Mouse (Mus musculus) liver, postnatal 0 days (tissue): Measurements from ENCODE around the gene Hmx1.

ENCODE experiments used
- CTCF ChIP-seq: sonication (generic); IDR thresholded peaks from 2 replicates; pipeline ENCODE4 v1.5.1; 2016; ENCODE audit warnings: antibody characterized with exemption, low read depth
- EP300 ChIP-seq: IDR thresholded peaks from 2 replicates; pipeline ENCODE4 v1.6.1; 2016; ENCODE audit warnings: antibody characterized with exemption, low read depth, mild to moderate bottlenecking

- TF ChIP-seq CTCF (no peak), EP300 (no peak)
These were observed 533 bp downstream of the Hmx1 start for GRCm38 (mm10) chr5:35389441-35389840.
